Mouse (Mus musculus) bone marrow macrophage, adult 2 months (primary cell): ENCODE measurements around the gene Odf4. TPM values are rescaled to one million over a fixed set of nuclear protein-coding genes. Genes with fewer than 3 reads are reported as not detected.
"Not testable (repeated sequence)": the region's sequence is repeated elsewhere in the genome, so short reads cannot be mapped to it uniquely, and the experiment has no call there.

Experiments
- H3K27ac ChIP-seq: 2 replicates; pipeline ENCODE4 v1.5.1; 2012; ENCODE audit warnings: low read depth, low read length; ENCODE audit not compliant: insufficient read depth
- H3K4me1 ChIP-seq: 2 replicates; pipeline ENCODE4 v1.6.1; 2012; ENCODE audit warnings: low read length; ENCODE audit not compliant: control insufficient read depth, insufficient read depth
- H3K4me3 ChIP-seq: 2 replicates; pipeline ENCODE4 v1.5.1; 2012; ENCODE audit warnings: mild to moderate bottlenecking, low read length, moderate library complexity; ENCODE audit not compliant: insufficient read depth
- CTCF ChIP-seq: IDR thresholded peaks from 2 replicates; pipeline ENCODE4 v1.5.1; 2012; ENCODE audit warnings: low read depth, mild to moderate bottlenecking, low read length, moderate library complexity
- POLR2A ChIP-seq: IDR thresholded peaks from 2 replicates; pipeline ENCODE4 v1.6.1; 2012; ENCODE audit warnings: mild to moderate bottlenecking, low read depth, low read length, borderline replicate concordance
- polyA plus RNA-seq: library from polyadenylated mRNA; stranded (reverse); fragments of >200 nt; gene quantifications from 2 replicates; pipeline ENCODE4 v1.2.4, GENCODE M21; 2012; ENCODE audit not compliant: missing spikeins, insufficient read depth, insufficient read length

Gene Odf4
- polyA plus RNA-seq, 1 experiment, result not detected

GRCm38 (mm10) chr11:68946806-68947440, 20.0 kb upstream of the Odf4 start:
- TF ChIP-seq POLR2A (no peak), CTCF (no peak)
- Histone ChIP-seq H3K27ac (no peak overlapping the region), H3K4me1 (no peaks in the 10 kb centered on the region), H3K4me3 (no peak overlapping the region)

- Histone ChIP-seq H3K4me3 (no peak overlapping the region), H3K27ac (no peak overlapping the region), H3K4me1 (no peaks in the 10 kb centered on the region)
- TF ChIP-seq POLR2A, result no peak
- no peak for TF ChIP-seq CTCF
Observed at GRCm38 (mm10) chr11:68946001-68946400, 19.1 kb upstream of the Odf4 start.

DNA sequence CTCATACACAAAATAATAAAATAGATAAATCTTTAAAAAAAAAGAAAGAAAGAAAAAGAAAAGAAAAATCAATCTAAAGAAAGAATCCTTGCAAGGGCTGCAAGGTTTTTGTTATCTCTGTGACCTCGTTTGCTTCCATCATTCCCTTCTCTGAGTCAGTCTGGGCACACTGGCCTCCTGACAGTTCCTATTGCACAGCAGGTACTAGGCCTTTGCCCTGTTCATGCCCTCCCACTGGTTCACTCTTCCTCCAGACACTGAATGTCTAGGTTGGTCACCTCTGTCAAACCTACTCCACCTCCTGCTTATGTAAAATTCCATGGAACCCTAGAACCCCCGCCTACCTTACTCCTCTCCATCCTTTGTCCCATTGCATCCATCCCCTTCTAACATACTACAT, 18.4 kb upstream of the Odf4 start:
- TF ChIP-seq POLR2A (no peak), CTCF (no peak)
- no peak overlapping the region for H3K27ac ChIP-seq
- H3K4me1 ChIP-seq, result peaks cover 3% of the 10 kb centered on the region
- H3K4me3 ChIP-seq, result no peak overlapping the region

- Histone ChIP-seq H3K4me3 (no peak overlapping the region), H3K27ac (no peak overlapping the region), H3K4me1 (peaks cover 8% of the 10 kb centered on the region)
- TF ChIP-seq CTCF, result no peak
- TF ChIP-seq POLR2A, result no peak
Observed at GRCm38 (mm10) chr11:68942731-68943130, 15.8 kb upstream of the Odf4 start.

- Histone ChIP-seq H3K4me1 (peaks cover 8% of the 10 kb centered on the region), H3K27ac (no peak overlapping the region), H3K4me3 (peak overlapping the region; percentile 58)
- TF ChIP-seq CTCF (no peak), POLR2A (no peak)
Observed at GRCm38 (mm10) chr11:68940516-68940915, 13.6 kb upstream of the Odf4 start.

GRCm38 (mm10) chr11:68939451-68940304, 12.8 kb upstream of the Odf4 start:
- TF ChIP-seq POLR2A (no peak), CTCF (no peak)
- Histone ChIP-seq H3K27ac (peak overlapping the region; percentile 63), H3K4me1 (peaks cover 8% of the 10 kb centered on the region), H3K4me3 (peak overlapping the region; percentile 58)

DNA sequence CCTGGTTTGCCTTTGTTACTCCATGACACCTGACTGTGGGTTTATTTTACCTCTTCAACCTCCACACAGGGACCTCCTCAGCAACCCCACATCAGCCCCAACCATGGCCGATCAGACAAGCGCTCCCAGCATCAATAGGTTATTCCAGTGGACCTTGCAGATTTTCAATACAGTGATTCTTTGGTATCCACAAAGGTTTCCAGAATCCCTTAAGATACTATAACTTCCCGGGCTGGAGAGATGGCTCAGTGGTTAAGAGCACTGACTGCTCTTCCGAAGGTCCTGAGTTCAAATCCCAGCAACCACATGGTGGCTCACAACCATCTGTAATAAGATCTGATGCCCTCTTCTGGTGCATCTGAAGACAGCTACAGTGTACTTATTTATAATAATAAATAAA, 10.1 kb upstream of the Odf4 start:
- H3K27ac ChIP-seq, H3K4me1 ChIP-seq, H3K4me3 ChIP-seq: not testable (repeated sequence)

GRCm38 (mm10) chr11:68933885-68934507, 7.1 kb upstream of the Odf4 start:
- no peak for TF ChIP-seq POLR2A
- no peak for TF ChIP-seq CTCF
- H3K4me1 ChIP-seq, result peaks cover under 1% of the 10 kb centered on the region
- no peak overlapping the region for H3K4me3 ChIP-seq
- no peak overlapping the region for H3K27ac ChIP-seq

DNA sequence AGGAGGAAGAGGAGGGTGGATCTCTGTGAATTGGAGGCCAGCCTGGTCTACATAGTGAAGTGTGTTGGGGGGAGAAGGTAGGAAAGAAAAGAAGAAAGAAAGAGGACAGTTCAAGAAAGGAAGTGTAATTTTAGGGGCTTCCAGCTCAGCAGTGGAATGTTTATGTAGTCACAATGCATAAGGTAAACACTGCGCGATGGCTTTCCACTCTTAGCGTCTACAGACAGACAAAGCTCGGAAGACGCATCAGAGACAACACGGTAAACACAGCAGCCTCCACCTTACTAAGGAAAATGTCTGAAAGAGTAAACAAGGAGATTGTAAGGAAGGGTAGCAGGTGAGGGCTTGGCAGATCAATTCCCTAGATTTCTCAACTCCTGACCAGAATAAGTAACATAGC, 3.1 kb upstream of the Odf4 start:
- Histone ChIP-seq H3K27ac (no peak overlapping the region), H3K4me3 (no peak overlapping the region), H3K4me1 (0 out of 2 replicates have a peak, but pooled peaks cover 3% of the 10 kb centered on the region)
- no peak for TF ChIP-seq CTCF
- no peak for TF ChIP-seq POLR2A

GRCm38 (mm10) chr11:68924749-68925148, 2.1 kb downstream of the Odf4 start:
- Histone ChIP-seq H3K27ac (no peak overlapping the region), H3K4me3 (no peak overlapping the region), H3K4me1 (0 out of 2 replicates have a peak, but pooled peaks cover 3% of the 10 kb centered on the region)
- no peak for TF ChIP-seq CTCF
- TF ChIP-seq POLR2A, result no peak

DNA sequence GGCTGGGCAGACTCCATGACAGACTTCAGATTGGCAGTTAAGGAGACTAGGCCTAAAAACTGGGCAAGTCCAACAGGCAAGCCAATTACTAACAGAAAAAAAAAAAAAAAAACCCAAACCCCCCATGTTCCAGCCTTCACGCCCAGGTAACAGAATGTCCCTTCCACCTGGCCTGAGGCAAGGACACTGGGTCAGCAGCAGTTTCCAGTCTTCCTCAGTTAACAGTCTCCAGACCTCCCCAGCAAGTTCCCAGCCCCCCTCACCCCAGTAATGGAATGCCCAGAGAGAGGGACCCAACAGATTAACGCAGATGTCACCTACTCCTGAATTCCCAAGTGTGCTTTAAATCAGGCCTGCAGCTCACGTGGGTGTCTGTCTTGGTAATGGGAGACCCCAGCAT, 3.7 kb downstream of the Odf4 start:
- H3K4me3 ChIP-seq, result no peak overlapping the region
- H3K27ac ChIP-seq, result no peak overlapping the region
- 0 out of 2 replicates have a peak, but pooled peaks cover 3% of the 10 kb centered on the region for H3K4me1 ChIP-seq
- TF ChIP-seq POLR2A (no peak), CTCF (no peak)
